Mouse (Mus musculus) embryonic stem cell, embryonic (primary cell): ENCODE measurements around the gene Comp.

Experiments
- CTCF ChIA-PET, 4 experiments: fragments of 300-600 bp in 2 of 4; fragments of 350-600 bp in 2 of 4; sonication (Branson Sonifier 250); formaldehyde crosslinking; loops; one replicate each; lab custom pipeline; 2022; ENCODE audit warnings: inconsistent platforms in 2 of 4; lab: Charles Lee
- POLR2A ChIA-PET, 4 experiments: fragments of 300-600 bp in 2 of 4; fragments of 350-600 bp in 2 of 4; sonication (Branson Sonifier 250); formaldehyde crosslinking; loops; one replicate each; lab custom pipeline; 2022; ENCODE audit warnings: antibody characterized with exemption in 4 of 4, inconsistent platforms in 1 of 4; lab: Charles Lee

Gene Comp

DNA sequence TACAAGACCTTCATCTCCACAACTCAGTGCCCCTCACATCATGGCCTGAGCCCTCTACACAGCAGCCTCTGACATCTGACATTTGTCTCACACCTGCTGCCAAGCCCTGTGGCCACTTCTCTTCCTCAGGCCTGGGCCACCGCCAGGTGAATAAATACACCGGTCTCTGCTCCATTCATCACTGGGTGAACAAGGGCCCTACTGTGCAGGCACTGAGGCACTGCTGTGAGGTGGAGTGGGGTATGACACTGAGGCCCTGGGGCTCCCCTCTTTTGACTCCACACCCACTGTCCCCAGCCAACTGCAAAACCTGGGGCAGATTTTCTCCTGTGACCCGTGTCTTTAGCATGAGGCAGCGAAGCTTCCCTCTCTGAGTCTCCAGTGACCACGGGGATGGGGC, 6.8 kb upstream of the Comp start:
- POLR2A ChIA-PET = interaction anchor here in 1 of 4 experiments (1.3 kb wide), 1 partner anchor 134 kb away, joined by 3 read pairs; no protein-coding TSS in a partner anchor
- CTCF ChIA-PET = interaction anchor here in 2 of 4 experiments (0.7 to 1.0 kb wide), 2 partner anchors 28 to 420 kb away, joined by 3 read pairs; no protein-coding TSS in a partner anchor

DNA sequence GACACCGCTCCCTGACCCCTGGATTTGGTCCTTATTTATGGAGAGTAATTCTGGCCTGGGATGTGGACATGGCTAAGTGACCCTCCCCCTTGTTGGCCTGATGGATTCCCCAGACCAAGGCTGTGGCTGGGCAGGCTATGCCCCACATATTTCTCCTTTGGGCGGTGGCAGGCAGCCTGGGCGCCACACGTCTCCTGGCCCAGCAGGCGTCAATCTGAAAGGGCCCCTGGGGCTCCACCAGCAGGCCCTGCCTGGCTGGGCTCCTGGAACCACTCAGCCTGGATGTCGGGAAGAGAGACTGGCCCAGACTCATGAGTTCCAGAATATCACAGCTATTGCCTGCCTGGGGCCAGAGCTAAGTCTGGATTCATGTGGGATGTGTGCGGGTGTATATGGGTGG, 2.9 kb upstream of the Comp start:
- ChIA-PET CTCF (interaction anchor here in 2 of 4 experiments (1.2 to 4.4 kb wide), 2 partner anchors 10 kb away, joined by 3 to 17 read pairs; no protein-coding TSS in a partner anchor), POLR2A (interaction anchor here in 3 of 4 experiments (0.5 to 1.7 kb wide), 3 partner anchors 9 to 272 kb away, joined by 3 to 4 read pairs (median 3); no protein-coding TSS in a partner anchor)

DNA sequence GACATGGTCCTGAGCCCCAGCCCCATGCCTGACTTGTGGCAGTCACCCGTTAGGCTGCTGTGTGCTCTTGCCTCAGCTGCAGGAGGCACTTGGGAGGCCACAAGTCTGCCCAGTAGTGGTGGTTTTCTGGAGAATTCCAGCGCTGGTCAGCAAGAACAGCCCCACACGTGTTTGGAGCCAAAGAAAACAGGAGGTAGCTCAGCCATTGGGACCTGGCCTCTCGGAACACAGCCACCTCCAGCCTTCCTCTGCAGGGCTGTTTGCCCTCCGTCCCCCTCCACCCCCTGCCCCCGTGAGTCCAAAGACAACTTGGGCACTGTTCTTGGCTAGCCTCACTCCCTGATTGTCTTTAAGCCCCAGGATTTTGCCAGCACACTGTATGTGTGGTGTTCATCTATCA, 1.4 kb upstream of the Comp start:
- CTCF ChIA-PET = interaction anchor here (0.5 to 4.4 kb wide), 6 partner anchors 11 to 288 kb away, joined by 3 to 17 read pairs (median 4); partner anchors contain the start of gene Pgpep1 (in 1 of the 4)
- POLR2A ChIA-PET = interaction anchor here in 2 of 4 experiments (0.6 to 2.3 kb wide), 7 partner anchors 11 to 266 kb away, joined by 3 to 6 read pairs (median 3); partner anchors contain the start of gene Upf1 (in 1 of the 2)

DNA sequence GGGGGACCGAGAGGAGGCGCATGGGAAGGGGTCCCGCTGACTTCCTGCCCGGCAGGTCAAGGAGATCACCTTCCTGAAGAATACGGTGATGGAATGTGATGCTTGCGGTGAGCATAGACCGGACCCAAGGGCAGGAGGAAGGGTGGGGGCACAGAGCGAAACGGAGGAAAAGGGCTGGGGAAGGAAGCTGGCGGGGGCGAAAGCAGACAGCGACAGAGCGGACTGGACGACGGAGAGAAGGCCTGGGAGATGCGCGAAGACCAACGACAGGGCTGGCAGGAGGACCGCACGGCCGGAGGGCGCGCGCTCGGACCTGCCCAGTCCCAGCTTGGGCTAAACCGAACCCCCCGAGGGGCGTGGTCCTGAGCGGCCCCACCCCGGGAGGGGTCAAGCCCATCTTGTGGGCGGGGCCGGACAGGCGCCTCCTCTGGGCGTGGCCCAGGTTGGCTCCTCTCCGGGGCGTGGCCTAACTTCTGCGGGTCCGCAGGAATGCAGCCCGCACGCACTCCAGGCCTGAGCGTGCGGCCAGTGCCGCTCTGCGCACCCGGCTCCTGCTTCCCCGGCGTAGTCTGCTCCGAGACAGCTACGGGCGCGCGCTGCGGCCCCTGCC, 1.1 kb downstream of the Comp start:
- POLR2A ChIA-PET = interaction anchor here in 3 of 4 experiments (0.5 to 1.9 kb wide), 19 partner anchors 9 to 1008 kb away, joined by 3 to 8 read pairs (median 4); partner anchors contain the start of genes Arrdc2 (in 2 of the 3), Ell (in 1 of the 3), Fkbp8 (in 1 of the 3) and Klhl26 (in 1 of the 3)
- CTCF ChIA-PET = interaction anchor here in 3 of 4 experiments (0.5 to 1.9 kb wide), 9 partner anchors 9 to 156 kb away, joined by 3 to 19 read pairs (median 3); no protein-coding TSS in a partner anchor

DNA sequence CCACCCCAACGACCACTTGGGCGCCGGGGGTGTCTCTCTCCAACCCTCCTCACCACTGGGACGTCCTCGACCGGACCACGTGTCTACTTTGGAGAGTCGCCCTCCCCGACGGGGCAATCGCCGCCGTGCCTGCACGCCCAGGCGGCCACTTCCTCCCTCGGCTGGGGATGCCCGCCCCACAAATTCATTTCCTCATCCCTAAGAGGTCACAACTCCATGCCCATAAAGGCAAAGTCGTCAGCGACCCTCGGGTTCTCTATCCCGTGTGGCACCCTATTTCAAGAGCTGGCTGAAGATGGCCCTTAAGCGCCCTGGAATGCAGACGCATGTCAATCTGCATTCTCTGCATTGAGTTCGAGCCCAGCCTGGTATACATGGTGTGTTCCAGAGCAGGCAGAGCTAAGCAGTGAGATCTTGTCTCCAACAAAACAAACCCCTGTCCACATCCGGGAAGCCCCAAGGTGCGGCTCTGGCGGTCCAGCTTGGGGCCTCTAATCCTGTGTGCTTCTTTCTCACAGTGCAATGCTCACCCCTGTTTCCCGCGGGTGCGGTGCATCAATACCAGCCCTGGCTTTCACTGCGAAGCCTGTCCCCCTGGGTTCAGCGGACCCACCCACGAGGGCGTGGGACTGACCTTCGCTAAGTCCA, 2.0 kb downstream of the Comp start:
- POLR2A ChIA-PET = interaction anchor here in 3 of 4 experiments (0.8 to 1.9 kb wide), 12 partner anchors 11 to 417 kb away, joined by 3 to 8 read pairs (median 4); partner anchors contain the start of genes Upf1 (in 2 of the 3), Ell (in 1 of the 3), Fkbp8 (in 1 of the 3) and Uba52 (in 1 of the 3)
- CTCF ChIA-PET = interaction anchor here in 3 of 4 experiments (0.6 to 1.9 kb wide), 7 partner anchors 9 to 417 kb away, joined by 3 to 6 read pairs (median 3); no protein-coding TSS in a partner anchor

DNA sequence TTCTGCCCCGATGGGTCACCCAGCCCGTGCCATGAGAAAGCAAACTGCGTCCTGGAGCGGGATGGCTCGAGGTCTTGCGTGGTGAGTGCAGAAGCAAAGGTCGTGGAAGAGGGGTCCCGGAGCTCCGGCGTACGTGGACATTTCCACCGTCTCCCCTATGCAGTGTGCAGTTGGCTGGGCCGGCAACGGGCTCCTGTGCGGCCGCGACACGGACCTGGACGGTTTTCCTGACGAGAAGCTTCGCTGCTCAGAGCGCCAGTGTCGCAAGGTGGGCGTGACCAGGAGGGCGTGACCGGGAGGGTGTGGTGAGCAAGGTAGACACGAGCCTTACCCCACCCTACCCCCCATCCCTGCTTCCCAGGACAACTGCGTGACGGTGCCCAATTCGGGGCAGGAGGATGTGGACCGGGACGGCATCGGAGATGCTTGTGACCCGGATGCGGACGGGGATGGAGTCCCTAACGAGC, 3.0 kb downstream of the Comp start:
- ChIA-PET POLR2A (interaction anchor here in 2 of 4 experiments (1.0 to 1.6 kb wide), 4 partner anchors 20 to 416 kb away, joined by 3 to 6 read pairs (median 4); partner anchors contain the start of gene Upf1 (in 1 of the 2)), CTCF (interaction anchor here in 2 of 4 experiments (0.9 to 1.4 kb wide), 3 partner anchors 8 to 127 kb away, joined by 3 read pairs; no protein-coding TSS in a partner anchor)

DNA sequence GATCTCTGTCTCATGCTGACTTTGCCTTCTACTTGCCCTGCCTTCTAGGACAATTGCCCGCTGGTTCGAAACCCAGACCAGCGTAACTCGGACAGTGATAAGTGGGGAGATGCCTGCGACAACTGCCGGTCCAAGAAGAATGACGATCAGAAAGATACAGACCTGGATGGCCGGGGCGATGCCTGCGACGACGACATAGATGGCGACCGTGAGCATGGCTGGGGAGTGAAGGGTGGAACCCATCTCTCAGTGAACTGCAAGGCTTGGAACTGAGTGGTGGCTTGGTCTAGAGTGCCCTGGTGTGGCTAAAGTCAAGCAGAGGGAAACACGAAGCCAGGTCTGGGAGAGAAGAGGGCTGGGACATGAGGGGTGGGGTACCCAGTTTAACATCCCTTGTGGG, 3.7 kb downstream of the Comp start:
- ChIA-PET CTCF (interaction anchor here in 1 of 4 experiments (0.6 to 1.0 kb wide), 3 partner anchors 126 to 762 kb away, joined by 3 to 4 read pairs (median 3); partner anchors contain the start of gene Arrdc2), POLR2A (interaction anchor here in 2 of 4 experiments (0.6 to 1.5 kb wide), 2 partner anchors 16 to 24 kb away, joined by 3 to 6 read pairs; partner anchors contain the start of gene Upf1 (in 1 of the 2))

DNA sequence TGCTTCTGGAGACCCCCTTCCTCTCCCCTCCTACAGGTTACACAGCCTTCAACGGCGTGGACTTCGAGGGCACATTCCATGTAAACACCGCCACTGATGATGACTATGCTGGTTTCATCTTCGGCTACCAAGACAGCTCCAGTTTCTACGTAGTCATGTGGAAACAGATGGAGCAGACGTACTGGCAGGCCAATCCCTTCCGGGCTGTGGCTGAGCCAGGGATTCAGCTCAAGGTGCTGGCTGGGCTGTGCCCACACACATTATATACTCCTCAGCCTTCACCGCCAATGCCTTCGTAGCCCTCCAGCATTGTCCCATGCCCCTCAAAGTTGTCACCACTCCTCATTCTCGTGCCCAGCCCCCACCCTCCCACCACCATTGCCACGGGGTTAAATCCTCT, 6.7 kb downstream of the Comp start:
- ChIA-PET POLR2A (interaction anchor here in 2 of 4 experiments (0.6 to 1.4 kb wide), 5 partner anchors 9 to 188 kb away, joined by 3 to 5 read pairs (median 3); partner anchors contain the start of genes Rex1bd (in 1 of the 2) and Upf1 (in 1 of the 2)), CTCF (interaction anchor here in 2 of 4 experiments (0.6 to 1.3 kb wide), 2 partner anchors 123 to 1183 kb away, joined by 3 read pairs; no protein-coding TSS in a partner anchor)

DNA sequence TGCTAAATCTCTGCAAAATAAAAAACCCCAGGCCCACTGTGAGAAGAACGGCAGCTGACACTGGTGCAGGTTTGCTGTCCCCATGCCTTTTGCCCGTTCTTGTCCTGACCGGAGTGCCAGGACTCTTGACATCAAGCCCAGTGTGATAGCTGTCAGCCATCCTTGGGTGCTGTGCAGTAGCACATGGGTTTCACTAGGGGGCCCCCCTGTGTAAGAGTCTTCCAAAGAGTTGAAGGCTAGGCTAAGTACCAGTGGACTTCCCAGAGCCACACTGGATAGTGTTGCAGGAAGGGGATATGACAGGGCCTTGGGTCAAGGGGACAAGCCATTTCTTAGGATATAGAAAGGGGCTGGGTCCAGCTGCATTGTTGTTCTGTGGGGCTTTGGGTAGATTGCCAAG, 9.9 kb downstream of the Comp start:
- POLR2A ChIA-PET = interaction anchor here in 3 of 4 experiments (0.5 to 1.5 kb wide), 8 partner anchors 9 to 285 kb away, joined by 3 to 6 read pairs (median 4); partner anchors contain the start of genes Rex1bd (in 2 of the 3), Slc25a42 (in 1 of the 3) and Uba52 (in 1 of the 3)
- CTCF ChIA-PET = interaction anchor here (0.6 to 2.3 kb wide), 34 partner anchors 9 to 168 kb away, joined by 3 to 13 read pairs (median 4); partner anchors contain the start of genes Rex1bd (in 3 of the 4) and Comp (in 1 of the 4)

DNA sequence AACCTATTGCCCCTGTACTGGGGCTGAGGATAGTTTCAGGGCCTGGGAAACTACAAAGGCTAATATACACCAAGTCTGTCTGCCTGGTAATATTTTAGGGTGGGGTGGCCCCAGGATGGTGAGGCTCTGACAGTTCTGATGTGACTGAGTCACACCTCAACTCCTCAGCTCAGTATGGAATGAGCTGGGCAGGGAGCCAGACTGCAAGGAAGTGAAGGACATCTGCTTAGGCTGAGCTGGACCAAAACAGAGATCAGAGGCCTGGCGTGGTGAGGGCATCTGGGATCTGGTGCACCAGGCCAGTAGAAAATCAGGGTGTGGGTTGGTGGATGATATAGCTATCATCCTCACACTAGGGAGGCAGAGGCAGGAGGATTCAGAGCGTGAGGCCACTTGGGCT, 16.3 kb downstream of the Comp start:
- POLR2A ChIA-PET = interaction anchor here in 2 of 4 experiments (1.1 to 2.2 kb wide), 2 partner anchors 15 to 309 kb away, joined by 3 to 5 read pairs; partner anchors contain the start of gene Jund (in 1 of the 2)
- CTCF ChIA-PET = interaction anchor here in 2 of 4 experiments (0.6 to 1.0 kb wide), 4 partner anchors 29 to 107 kb away, joined by 3 to 6 read pairs (median 4); partner anchors contain the start of gene Homer3 (in 1 of the 2)

DNA sequence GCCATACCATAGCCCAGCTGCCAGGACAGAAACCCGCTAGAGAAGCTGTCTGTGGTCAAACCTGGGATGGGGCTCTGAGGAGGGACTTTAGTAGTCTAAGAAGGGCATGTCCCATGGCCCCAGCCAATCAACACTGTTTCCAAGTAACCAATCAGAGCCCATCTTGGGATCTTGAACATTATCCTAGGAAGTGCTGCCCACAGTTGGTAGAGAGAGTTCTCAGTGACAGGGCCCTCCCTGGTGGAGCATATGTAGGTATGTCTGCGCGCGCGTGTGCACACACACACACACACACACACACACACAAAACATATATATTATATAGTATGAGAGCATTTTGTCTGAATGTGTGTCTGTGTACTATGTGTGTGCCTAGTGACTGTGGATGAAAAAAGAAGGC, 19.7 kb downstream of the Comp start:
- POLR2A ChIA-PET = interaction anchor here in 3 of 4 experiments (0.5 to 1.2 kb wide), 4 partner anchors 8 to 416 kb away, joined by 3 to 4 read pairs (median 3); no protein-coding TSS in a partner anchor
- CTCF ChIA-PET = interaction anchor here in 2 of 4 experiments (1.0 to 2.4 kb wide), 3 partner anchors 9 to 49 kb away, joined by 4 to 10 read pairs (median 5); no protein-coding TSS in a partner anchor

DNA sequence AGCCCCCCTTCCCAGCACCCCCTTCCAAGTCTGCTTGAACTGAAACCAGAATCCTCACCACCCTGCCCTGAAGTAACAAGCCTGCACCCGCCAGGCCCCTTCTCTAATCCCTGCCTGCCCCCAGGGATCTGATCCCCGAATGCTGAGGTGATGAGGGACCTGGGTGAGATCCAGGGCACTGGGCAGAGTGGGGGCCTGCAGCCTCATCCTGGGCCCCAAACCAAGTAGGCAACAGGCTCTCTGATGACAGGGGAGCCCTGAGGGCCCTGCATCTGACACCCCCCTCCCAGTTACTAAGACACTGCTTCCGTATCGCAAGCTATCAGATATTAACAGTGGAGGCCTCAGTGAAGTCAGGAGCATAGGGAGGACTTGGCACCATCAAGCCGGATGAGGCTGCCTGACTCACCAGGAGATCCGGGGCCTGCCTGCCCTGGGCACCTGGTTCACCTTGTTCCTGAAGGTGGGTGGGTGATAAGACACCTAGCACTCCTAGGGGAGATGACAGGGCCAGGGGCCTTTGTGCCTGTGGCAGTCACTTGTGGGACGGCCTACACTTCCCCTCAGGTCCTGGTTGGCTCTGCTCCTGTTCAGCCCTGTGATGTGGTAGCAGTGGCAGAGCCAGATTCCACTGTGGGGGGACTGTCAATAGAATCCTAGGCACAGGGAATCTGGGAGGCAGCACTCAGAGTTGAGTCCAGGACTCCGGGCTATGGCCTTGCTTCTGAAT, 21.1 kb downstream of the Comp start:
- ChIA-PET CTCF (interaction anchor here in 3 of 4 experiments (0.6 to 2.4 kb wide), 4 partner anchors 11 to 33 kb away, joined by 3 to 10 read pairs (median 4); no protein-coding TSS in a partner anchor), POLR2A (interaction anchor here in 1 of 4 experiments (1.6 kb wide), 1 partner anchor 72 kb away, joined by 3 read pairs; no protein-coding TSS in a partner anchor)

DNA sequence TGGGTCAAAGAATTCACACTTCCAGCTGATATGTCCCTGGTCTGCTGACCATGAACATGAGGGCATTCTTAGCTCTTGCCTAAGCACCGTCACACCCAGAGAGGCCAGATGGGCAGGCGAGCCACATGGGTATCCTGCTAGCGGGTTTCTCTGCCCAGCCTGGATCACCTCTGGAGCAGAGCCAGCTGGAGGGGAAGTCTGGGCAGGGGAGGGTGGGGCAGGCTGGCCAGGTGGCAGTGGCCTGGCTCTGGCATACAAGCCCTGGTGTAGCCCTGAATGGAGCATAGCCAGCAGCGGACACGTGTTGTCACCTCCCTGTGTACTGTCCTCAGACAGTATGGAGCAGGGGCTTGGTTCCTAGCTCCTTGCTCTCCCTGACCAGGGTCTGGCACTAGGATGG, 22.3 kb downstream of the Comp start:
- CTCF ChIA-PET = interaction anchor here in 3 of 4 experiments (0.6 to 1.1 kb wide), 5 partner anchors 10 to 137 kb away, joined by 3 to 7 read pairs (median 5); no protein-coding TSS in a partner anchor

DNA sequence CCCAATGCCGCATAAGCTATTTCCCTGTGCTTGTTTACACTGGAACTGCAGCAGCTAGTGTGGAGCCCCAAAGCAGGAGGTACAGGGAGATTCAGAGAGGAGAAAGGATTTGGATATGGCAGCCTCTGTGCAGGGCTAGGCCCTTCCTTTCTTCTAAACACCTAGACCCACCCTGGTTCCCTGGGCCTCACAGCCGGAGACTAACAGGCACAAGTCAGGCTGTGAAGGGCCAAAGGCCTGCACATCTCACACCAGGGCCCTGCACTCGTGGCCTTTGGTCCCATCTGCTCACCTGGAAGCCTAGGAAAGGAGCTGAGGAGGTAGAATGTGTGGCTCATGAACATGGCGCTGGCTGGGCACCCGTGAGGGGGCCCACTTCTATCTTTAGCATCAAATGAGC, 22.8 kb downstream of the Comp start:
- ChIA-PET CTCF (interaction anchor here in 3 of 4 experiments (0.6 to 1.2 kb wide), 6 partner anchors 10 to 278 kb away, joined by 3 to 7 read pairs (median 4); no protein-coding TSS in a partner anchor), POLR2A (interaction anchor here in 1 of 4 experiments (1.1 kb wide), 2 partner anchors 12 kb away, joined by 3 to 5 read pairs; no protein-coding TSS in a partner anchor)

More for the DNA sequence above, 22.3 kb downstream of the Comp start:
- POLR2A ChIA-PET = interaction anchor here in 2 of 4 experiments (0.7 to 1.1 kb wide), 2 partner anchors 12 to 168 kb away, joined by 5 to 7 read pairs; no protein-coding TSS in a partner anchor

DNA sequence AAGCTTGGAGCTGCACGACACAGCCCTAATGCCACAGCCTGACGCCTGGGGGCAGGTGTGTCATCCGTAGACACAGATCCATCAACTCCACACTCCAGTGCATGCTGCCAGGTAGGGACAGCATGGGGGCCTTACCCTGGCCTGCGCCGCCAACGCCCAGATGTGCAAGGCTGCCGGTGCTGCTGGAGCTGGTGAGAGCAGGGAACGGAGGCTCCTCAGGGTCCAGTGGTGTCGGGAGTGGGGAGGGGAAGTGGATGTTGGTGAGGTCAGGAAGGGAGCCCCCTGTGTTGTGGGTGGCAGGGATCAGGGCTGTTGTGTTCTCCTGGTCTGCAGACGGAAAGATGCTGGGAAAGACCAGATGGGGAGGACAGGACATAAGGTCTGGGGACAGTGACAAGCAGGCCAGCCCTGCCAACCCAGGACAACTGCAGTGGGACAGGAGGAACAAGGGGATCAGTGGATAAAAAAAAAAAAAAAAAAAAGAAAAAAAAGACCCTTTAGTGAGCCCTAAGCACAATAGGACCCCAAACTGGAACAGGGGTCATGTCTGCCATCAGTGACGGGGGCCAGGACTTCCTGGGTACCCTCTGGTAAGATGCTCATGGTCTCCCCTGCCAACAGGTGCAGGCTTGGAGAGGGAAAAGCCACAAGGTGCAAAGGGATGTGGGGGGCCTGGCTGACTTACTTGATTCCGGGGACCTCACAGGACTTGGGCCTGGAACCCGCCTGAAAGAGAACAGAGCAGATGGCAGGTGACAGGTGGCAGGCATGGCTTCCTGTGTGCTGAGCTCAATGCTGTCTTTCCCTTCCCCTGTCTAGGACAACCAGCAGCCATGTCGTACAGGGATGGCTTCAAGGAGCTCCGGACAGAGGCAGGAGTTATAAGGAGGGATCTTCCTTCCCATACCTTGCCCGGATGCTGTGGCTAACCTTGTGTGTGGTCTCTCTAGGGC, 24.5 kb downstream of the Comp start:
- ChIA-PET CTCF (interaction anchor here in 1 of 4 experiments (1.8 kb wide), 1 partner anchor 37 kb away, joined by 5 read pairs; no protein-coding TSS in a partner anchor), POLR2A (interaction anchor here in 2 of 4 experiments (0.6 to 1.2 kb wide), 2 partner anchors 26 to 79 kb away, joined by 3 read pairs; partner anchors contain the start of gene Klhl26 (in 1 of the 2))
